Comparison of ENCODE assay signal across 9 mouse cellular contexts in genomic region chr7:65369101-65369500, GRCm38 (mm10).
DNase-seq lines count a peak whose midpoint lies in the region; ATAC-seq and TF ChIP-seq lines count a peak whose summit lies in the region.
"Had no signal": no experiment of that assay in that cellular context is flagged by ENCODE, and none has a peak within 500 bp of the region (broad histone marks: within the 10 kb centered on the region; RNA-seq: fewer than 3 reads in every experiment).

No protein-coding gene starts in this region.

- intact Hi-C loops in heart, adult 2 months (cut with DNase I): loop anchor here (5.0 kb wide), 1 partner anchor 47 kb away; no protein-coding TSS in a partner anchor
- intact Hi-C loops in heart, postnatal 36 days (cut with DNase I): loop anchor here (1.0 kb wide), 1 partner anchor 12 kb away; no protein-coding TSS in a partner anchor

- H3K36me3 ChIP-seq in heart, adult 2 months (ENCODE audit: control insufficient read depth, insufficient read depth, low read length): peaks cover 30% of the 10 kb centered on the region
- no peaks in the 10 kb centered on the region for H3K36me3 ChIP-seq in hindbrain, embryonic 10.5 days
- no peaks in the 10 kb centered on the region for H3K36me3 ChIP-seq in liver, postnatal 0 days (replicated peaks; ENCODE audit: insufficient read depth, low read length)

- no peaks in the 10 kb centered on the region for H3K27me3 ChIP-seq in heart, adult 2 months (ENCODE audit: control insufficient read depth, insufficient read depth, low read length)
- H3K27me3 ChIP-seq in hindbrain, embryonic 10.5 days (ENCODE audit: insufficient read depth, poor library complexity, severe bottlenecking): no peaks in the 10 kb centered on the region
- peaks cover 22% of the 10 kb centered on the region for H3K27me3 ChIP-seq in liver, postnatal 0 days (ENCODE audit: insufficient read depth, low read length)

- H3K4me2 ChIP-seq in liver, postnatal 0 days (ENCODE audit: low read depth, low read length): peak overlapping the region; percentile 70

- H3K27ac ChIP-seq in heart, adult 2 months: peak overlapping the region; percentile 99
- H3K27ac ChIP-seq in hindbrain, embryonic 10.5 days: no peak overlapping the region
- peak overlapping the region; percentile 39; the same call in 1 of the 2 replicates for H3K27ac ChIP-seq in liver, postnatal 0 days (ENCODE audit: low read depth)

- H3K79me2 ChIP-seq in heart, adult 2 months (replicated peaks; ENCODE audit: control insufficient read depth, insufficient read depth, low read length): peaks cover 9% of the 10 kb centered on the region

- WGBS in heart, adult 2 months: 4% methylated on average over 5 of the region's 5 CpGs
- WGBS in hindbrain, embryonic 10.5 days: 31% methylated on average over 5 of the region's 5 CpGs
- WGBS in liver, postnatal 0 days (ENCODE audit: insufficient replicate concordance): 28% methylated on average over 5 of the region's 5 CpGs

- no peak for ATAC-seq in liver, postnatal 0 days

- no peak for TF ChIP-seq EP300 in heart, adult 2 months (IDR thresholded peaks at IDR 0.05; ENCODE audit: insufficient read depth, low read depth, low read length)
- TF ChIP-seq EP300 in liver, postnatal 0 days (IDR thresholded peaks at IDR 0.05; ENCODE audit: low read depth): no peak

- peak overlapping the region; percentile 82 for H3K4me3 ChIP-seq in heart, adult 2 months
- peak overlapping the region; percentile 90 for H3K4me3 ChIP-seq in hindbrain, embryonic 10.5 days
- H3K4me3 ChIP-seq in liver, postnatal 0 days (ENCODE audit: low read depth, low read length): peak overlapping the region; percentile 61

- no peaks in the 10 kb centered on the region for H3K9me3 ChIP-seq in hindbrain, embryonic 10.5 days
- H3K9me3 ChIP-seq in liver, postnatal 0 days (ENCODE audit: low read length): no peaks in the 10 kb centered on the region

- no peak for TF ChIP-seq POLR2A in heart, adult 2 months (IDR thresholded peaks at IDR 0.05; ENCODE audit: insufficient read depth, low read depth, low read length)

- H3K9ac ChIP-seq in heart, adult 2 months (ENCODE audit: low read depth, low read length): peak overlapping the region; percentile 88
- peak overlapping the region; percentile 38; the same call in 1 of the 2 replicates for H3K9ac ChIP-seq in liver, postnatal 0 days (replicated peaks)

- H3K4me1 ChIP-seq in heart, adult 2 months (ENCODE audit: control insufficient read depth, insufficient read depth, low read length): peaks cover 20% of the 10 kb centered on the region
- peaks cover 37% of the 10 kb centered on the region for H3K4me1 ChIP-seq in hindbrain, embryonic 10.5 days (replicated peaks)
- H3K4me1 ChIP-seq in liver, postnatal 0 days (ENCODE audit: insufficient read depth): peaks cover 10% of the 10 kb centered on the region; the same call in 1 of the 2 replicates

- no peak for DNase-seq in heart, adult 2 months
- no peak for DNase-seq in heart, postnatal 36 days
- DNase-seq in adipocyte (ENCODE audit: low spot score): peak; percentile 14
- DNase-seq in hindbrain, embryonic 10.5 days (ENCODE audit: low spot score): no peak
- no peak for DNase-seq in liver, postnatal 0 days
- DNase-seq in c-Kit-positive CD71-positive TER-119-positive erythroid progenitor cells, embryonic 14.5 days (ENCODE audit: low spot score): no peak
- DNase-seq in spleen, postnatal 14 days (ENCODE audit: low spot score in 2 of 2): no peak
- DNase-seq in cerebellum, adult 11 months: no peak
- DNase-seq: adrenal gland, postnatal 14 days had no signal

- no peak for TF ChIP-seq CTCF in heart, adult 2 months (IDR thresholded peaks at IDR 0.05)
- TF ChIP-seq CTCF in liver, postnatal 0 days (IDR thresholded peaks at IDR 0.05; ENCODE audit: low read depth): no peak
